Mouse (Mus musculus): ENCODE results near the gene 4931428F04Rik.

GRCm38 (mm10) chr8:105294776-105295175 is 5.1 kb upstream of the 4931428F04Rik start:
- TF ChIP-seq POLR2A (IDR thresholded peaks at IDR 0.05; ENCODE audit: borderline replicate concordance, extremely low read depth, low read depth, low read length) = no peak
- TF ChIP-seq CTCF (IDR thresholded peaks at IDR 0.05; ENCODE audit: insufficient read depth, low read length) = no peak
